In the genomic region with DNA sequence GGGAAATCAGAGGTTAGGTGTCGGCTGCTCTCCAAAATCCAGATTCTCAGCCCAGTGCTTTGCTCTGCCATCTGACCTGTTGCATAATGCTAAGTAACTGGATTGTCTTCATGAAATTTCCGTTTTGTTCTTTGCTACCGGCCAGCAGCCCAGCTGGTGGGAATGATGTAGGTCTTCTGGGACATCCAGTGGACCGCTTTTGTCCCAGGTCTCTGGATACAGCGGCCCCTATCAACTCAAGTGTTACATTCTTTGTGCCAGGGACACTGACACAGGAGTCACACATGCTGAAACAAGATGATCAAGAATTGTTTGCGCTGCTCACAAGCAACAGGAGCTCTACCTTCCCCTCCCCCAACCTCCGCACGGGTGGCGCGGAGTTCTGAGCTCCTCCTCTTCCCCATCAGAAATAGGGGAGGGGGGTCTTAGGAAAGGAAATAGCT, we compare ENCODE assay signal across 8 mouse cellular contexts. TPM values are rescaled to one million over a fixed set of nuclear protein-coding genes. Genes with fewer than 3 reads are reported as not detected.
DNase-seq lines count a peak whose midpoint lies in the region; ATAC-seq lines count a peak whose summit lies in the region.

No protein-coding gene starts in this region.

- peaks cover 53% of the 10 kb centered on the region for H3K36me3 ChIP-seq in embryonic facial prominence, embryonic 10.5 days (replicated peaks)
- H3K36me3 ChIP-seq in heart, embryonic 13.5 days = peaks cover 29% of the 10 kb centered on the region
- peaks cover 26% of the 10 kb centered on the region for H3K36me3 ChIP-seq in limb, embryonic 13.5 days
- H3K36me3 ChIP-seq in neural tube, embryonic 14.5 days (ENCODE audit: control insufficient read depth, insufficient read depth, low read length) = peaks cover 7% of the 10 kb centered on the region; the same call in 1 of the 2 replicates

- peak overlapping the region; percentile 95 for H3K4me2 ChIP-seq in heart, embryonic 13.5 days
- H3K4me2 ChIP-seq in limb, embryonic 13.5 days (replicated peaks) = peak overlapping the region; percentile 77
- peak overlapping the region; percentile 95 for H3K4me2 ChIP-seq in neural tube, embryonic 14.5 days (ENCODE audit: low read depth, low read length)

- WGBS in embryonic facial prominence, embryonic 10.5 days = 1% methylated on average over 10 of the region's 10 CpGs
- 9% methylated on average over 10 of the region's 10 CpGs for WGBS in heart, embryonic 13.5 days
- 2% methylated on average over 10 of the region's 10 CpGs for WGBS in limb, embryonic 13.5 days
- 6% methylated on average over 10 of the region's 10 CpGs for WGBS in neural tube, embryonic 14.5 days

- H3K9me3 ChIP-seq in embryonic facial prominence, embryonic 10.5 days = no peaks in the 10 kb centered on the region
- no peaks in the 10 kb centered on the region for H3K9me3 ChIP-seq in heart, embryonic 13.5 days
- H3K9me3 ChIP-seq in limb, embryonic 13.5 days = no peaks in the 10 kb centered on the region
- H3K9me3 ChIP-seq in neural tube, embryonic 14.5 days (ENCODE audit: control insufficient read depth, low read length) = no peaks in the 10 kb centered on the region

- H3K4me1 ChIP-seq in embryonic facial prominence, embryonic 10.5 days = peaks cover 68% of the 10 kb centered on the region
- peaks cover 52% of the 10 kb centered on the region for H3K4me1 ChIP-seq in heart, embryonic 13.5 days
- peaks cover 55% of the 10 kb centered on the region for H3K4me1 ChIP-seq in limb, embryonic 13.5 days
- peaks cover 17% of the 10 kb centered on the region for H3K4me1 ChIP-seq in neural tube, embryonic 14.5 days (ENCODE audit: control insufficient read depth, insufficient read depth, low read length)

- H3K9ac ChIP-seq in heart, embryonic 13.5 days = peak overlapping the region; percentile 87
- peak overlapping the region; percentile 97 for H3K9ac ChIP-seq in limb, embryonic 13.5 days
- H3K9ac ChIP-seq in neural tube, embryonic 14.5 days (replicated peaks; ENCODE audit: low read depth, low read length) = peak overlapping the region; percentile 51

- no peak for ATAC-seq in heart, embryonic 13.5 days (ENCODE audit: extremely low read depth, insufficient number of reproducible peaks, low FRiP score, low TSS enrichment)
- peak; percentile 22; the same call in 1 of the 2 replicates for ATAC-seq in limb, embryonic 13.5 days (ENCODE audit: low FRiP score, low read depth)
- no peak for ATAC-seq in neural tube, embryonic 14.5 days (ENCODE audit: low read depth)

- peak; percentile 24 for DNase-seq in adrenal gland, postnatal 14 days
- no peak for DNase-seq in adrenal gland, postnatal 4 days (ENCODE audit: low spot score in 2 of 2)
- peak; percentile 83 for DNase-seq in embryonic facial prominence, embryonic 10.5 days (ENCODE audit: low spot score)
- no peak for DNase-seq in cerebellum, adult 9-11 months
- no peak for DNase-seq in cerebellum, postnatal 36 days

- peak overlapping the region; percentile 96 for H3K27ac ChIP-seq in embryonic facial prominence, embryonic 10.5 days (replicated peaks)
- peak overlapping the region; percentile 89 for H3K27ac ChIP-seq in heart, embryonic 13.5 days (replicated peaks)
- peak overlapping the region; percentile 99 for H3K27ac ChIP-seq in limb, embryonic 13.5 days
- H3K27ac ChIP-seq in neural tube, embryonic 14.5 days (ENCODE audit: low read depth, low read length) = peak overlapping the region; percentile 44; the same call in 1 of the 2 replicates

- H3K27me3 ChIP-seq in embryonic facial prominence, embryonic 10.5 days (replicated peaks; ENCODE audit: low read depth, poor library complexity, severe bottlenecking) = no peaks in the 10 kb centered on the region
- peaks cover 13% of the 10 kb centered on the region; the same call in 1 of the 2 replicates for H3K27me3 ChIP-seq in heart, embryonic 13.5 days (replicated peaks)
- H3K27me3 ChIP-seq in limb, embryonic 13.5 days = no peaks in the 10 kb centered on the region
- H3K27me3 ChIP-seq in neural tube, embryonic 14.5 days (ENCODE audit: control insufficient read depth, insufficient read depth, low read length) = peaks cover 9% of the 10 kb centered on the region

- peak overlapping the region; percentile 79 for H3K4me3 ChIP-seq in embryonic facial prominence, embryonic 10.5 days
- peak overlapping the region; percentile 72 for H3K4me3 ChIP-seq in heart, embryonic 13.5 days
- peak overlapping the region; percentile 88 for H3K4me3 ChIP-seq in limb, embryonic 13.5 days
- peak overlapping the region; percentile 46 for H3K4me3 ChIP-seq in neural tube, embryonic 14.5 days (ENCODE audit: low read depth, low read length)

RNA-seq across cellular contexts. Expression of gene Mrc2, which starts 0.7 kb away (rescaled TPM):
- total RNA-seq in adrenal gland, postnatal 14 days (2021) = 20.4 and 21.7 TPM in 2 replicates
- total RNA-seq in adrenal gland, postnatal 4 days (2021) = 10 to 100 TPM; 43.5 to 49.5 TPM
- polyA plus RNA-seq in embryonic facial prominence, embryonic 10.5 days (2016; fragmentation: Nextera tagmentation; extraction: Ambion mirVana) = 26.9 and 27.6 TPM in 2 replicates
- 8.6 and 9.8 TPM in 2 replicates for polyA plus RNA-seq in heart, embryonic 13.5 days (2015; fragmentation: Nextera tagmentation; extraction: Ambion mirVana)
- polyA plus RNA-seq in limb, embryonic 13.5 days (2015; fragmentation: Nextera tagmentation; extraction: Ambion mirVana) = 28.6 and 32.8 TPM in 2 replicates
- 1.8 and 3.6 TPM in 2 replicates for polyA plus RNA-seq in neural tube, embryonic 14.5 days (2014; fragmentation: Nextera tagmentation; extraction: Ambion mirVana)

Comparison
In these comparisons a context has a peak if more than half of its experiments do, and no peak if none do; other contexts are left out.
1. DNase-seq: peak in adrenal gland, postnatal 14 days (single experiment) and embryonic facial prominence, embryonic 10.5 days (single experiment); none in adrenal gland, postnatal 4 days (0 of 2), cerebellum, adult 9-11 months (single experiment) and cerebellum, postnatal 36 days (0 of 2).
2. H3K27ac ChIP-seq: peak in every context shown above with its lines; median percentile 99 in limb, embryonic 13.5 days; 96 in embryonic facial prominence, embryonic 10.5 days; 89 in heart, embryonic 13.5 days; 44 in neural tube, embryonic 14.5 days.
3. Peak in every context shown above with its lines, with median percentiles within 50 percentile points of each other: H3K4me3 ChIP-seq, H3K4me2 ChIP-seq and H3K9ac ChIP-seq.